Mouse (Mus musculus): ENCODE measurements at regions not wholly inside any gene's neighbourhood (a gene's known extent, or its start where the extent isn't known, plus 50 kb on each side); places are given as distances from the start of the nearest gene placed in this dataset.
A peak's percentile ranks its signal among the peaks of the same experiment; 100 is the strongest.
"Not testable (repeated sequence)": the region's sequence is repeated elsewhere in the genome, so short reads cannot be mapped to it uniquely, and the experiment has no call there.

DNA sequence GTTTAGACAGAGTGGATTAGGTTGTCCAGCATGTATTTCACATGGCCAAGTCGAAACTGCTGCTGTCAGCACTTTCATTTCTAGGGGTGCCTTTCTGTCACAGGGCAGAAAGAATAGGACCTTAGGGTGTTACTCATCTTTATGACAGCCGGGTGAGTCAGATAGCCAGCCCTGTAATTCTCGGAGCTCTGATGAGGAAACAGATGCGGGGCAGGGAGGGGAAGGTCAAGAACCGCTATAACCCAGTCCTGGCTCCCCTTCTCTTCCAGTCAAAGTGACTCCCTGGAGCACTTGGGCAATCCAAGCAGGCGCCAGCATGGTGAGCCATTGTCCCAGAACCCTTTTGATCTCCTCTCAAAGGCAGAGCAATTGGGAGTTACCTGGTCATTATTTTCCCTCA lies 69.4 kb upstream of the Jarid2 start:
- DNase-seq (ENCODE audit: low read depth, low spot score): no peak

- peak; percentile 81 for DNase-seq (ENCODE audit: low read depth, low spot score)
Measured at GRCm38 (mm10) chr13:44663062-44663461, 66.2 kb upstream of the Jarid2 start.

DNA sequence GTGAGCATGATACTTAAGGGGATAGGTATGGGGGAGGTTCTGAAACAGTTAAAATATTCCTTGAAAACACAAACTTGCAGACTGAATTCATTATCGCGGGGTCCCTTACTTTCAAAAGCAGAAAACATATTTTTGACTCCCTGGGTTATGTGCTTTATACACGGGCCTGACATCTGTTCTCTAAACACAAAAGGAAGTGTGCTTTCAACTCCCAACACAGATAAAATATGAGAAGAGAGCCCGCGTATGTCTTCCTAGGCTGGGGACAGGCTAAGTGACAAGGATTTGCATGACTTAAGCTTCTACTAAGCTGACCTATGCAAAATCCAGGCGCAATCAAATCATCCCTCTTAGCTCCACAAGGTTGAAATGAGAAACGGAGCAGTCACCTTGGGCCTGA lies 65.5 kb upstream of the Jarid2 start:
- DNase-seq (ENCODE audit: low read depth, low spot score): no peak

GRCm38 (mm10) chr13:44669761-44670160 lies 59.5 kb upstream of the Jarid2 start:
- no peak for DNase-seq (ENCODE audit: low read depth, low spot score)

DNA sequence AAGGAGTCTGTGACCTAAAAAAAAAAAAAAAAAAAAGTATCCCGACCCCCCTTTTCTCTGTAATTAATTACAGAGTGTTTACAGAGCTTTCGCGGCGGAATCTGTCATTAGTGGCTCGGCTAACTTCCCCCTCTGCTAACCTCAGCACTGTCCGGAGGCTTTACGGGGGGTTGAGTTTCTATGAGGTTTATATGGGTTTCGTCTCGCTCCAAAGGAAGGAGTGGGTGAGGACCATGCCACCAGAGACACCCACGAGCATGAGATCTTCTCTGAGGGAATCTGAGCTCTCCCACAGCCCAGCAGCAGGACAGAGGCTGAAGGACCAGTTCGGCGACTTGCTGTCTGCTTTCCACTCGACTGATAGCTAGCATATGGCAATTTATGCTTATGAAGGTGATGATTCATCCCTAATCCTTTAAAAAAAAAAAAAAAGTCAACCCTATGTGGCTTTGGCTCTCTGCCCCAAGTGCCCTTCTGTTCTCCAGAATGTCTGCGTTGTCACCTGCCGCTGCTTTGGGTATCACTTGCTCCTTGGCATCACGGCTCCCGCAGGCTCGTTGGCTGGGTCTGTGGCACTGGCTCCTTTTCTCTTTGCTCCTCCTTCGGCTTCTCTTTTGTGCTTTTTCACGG lies 55.8 kb upstream of the Jarid2 start:
- DNase-seq (ENCODE audit: low read depth, low spot score): no peak

GRCm38 (mm10) chr13:44673967-44674357 lies 55.3 kb upstream of the Jarid2 start:
- no peak for DNase-seq (ENCODE audit: low read depth, low spot score)

- no peak for DNase-seq (ENCODE audit: low read depth, low spot score)
Measured at GRCm38 (mm10) chr13:44674926-44675650, 54.2 kb upstream of the Jarid2 start.

DNA sequence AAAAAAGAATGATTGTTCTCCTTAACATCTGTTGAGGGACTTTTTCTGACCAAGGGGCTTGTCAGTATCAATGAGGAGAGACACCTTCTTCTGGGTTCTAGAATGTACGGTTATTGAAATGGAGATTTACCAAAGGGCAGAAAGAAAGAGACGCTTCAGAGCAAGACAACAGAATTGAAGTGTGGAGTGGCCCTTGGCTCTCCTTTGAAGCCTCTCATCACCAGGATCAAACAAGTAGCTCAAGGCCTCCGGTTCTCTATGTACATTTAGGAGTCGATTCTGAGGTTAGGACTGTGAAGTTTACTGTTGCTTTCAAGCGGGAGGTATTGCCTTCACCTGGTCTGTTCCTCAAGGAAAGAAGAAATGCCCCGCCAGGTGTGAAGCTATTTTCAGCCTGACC lies 53.2 kb upstream of the Jarid2 start:
- DNase-seq (ENCODE audit: low read depth, low spot score): no peak

DNA sequence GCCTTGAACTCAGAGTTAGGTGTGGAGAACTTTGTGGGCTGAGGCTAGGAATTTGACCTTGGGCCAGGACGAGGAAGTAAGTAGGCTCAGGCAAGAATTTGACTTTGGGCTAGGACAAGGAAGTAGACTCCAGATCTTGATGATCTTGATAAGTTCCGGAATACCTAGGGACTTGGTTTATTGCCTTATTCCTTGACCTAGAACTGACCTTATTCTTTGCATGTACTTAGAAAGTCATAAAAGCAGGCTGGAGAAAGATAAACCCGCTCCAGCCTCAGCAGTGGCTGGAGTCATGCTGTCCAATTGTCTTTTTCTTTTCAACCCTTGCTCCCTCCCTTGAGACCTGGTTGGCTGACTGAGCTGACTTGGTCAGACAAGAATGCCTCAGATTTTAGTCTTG lies 51.2 kb upstream of the Jarid2 start:
- DNase-seq (ENCODE audit: low read depth, low spot score): no peak

DNA sequence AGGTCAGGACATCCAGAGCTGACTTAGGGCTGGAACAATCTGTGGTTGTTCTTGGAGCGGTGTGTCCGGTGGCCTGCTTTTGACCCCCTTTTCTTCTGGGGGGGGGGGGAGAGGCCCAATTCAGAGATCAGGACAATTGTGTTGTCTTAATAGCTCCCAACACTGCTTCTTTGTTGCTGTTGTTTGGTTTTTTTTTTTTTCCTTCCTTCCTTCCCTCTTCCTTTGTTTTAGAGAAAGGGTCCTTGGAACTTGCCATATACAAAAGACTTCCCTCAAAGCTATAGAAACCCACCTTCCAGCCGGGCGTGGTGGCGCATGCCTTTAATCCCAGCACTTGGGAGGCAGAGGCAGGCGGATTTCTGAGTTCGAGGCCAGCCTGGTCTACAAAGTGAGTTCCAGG lies 49.8 kb upstream of the Jarid2 start:
- DNase-seq (ENCODE audit: low read depth, low spot score): not testable (repeated sequence)

Data from c-Kit-negative CD71-positive TER-119-positive erythroid progenitor cells, embryonic 14.5 days (primary cell).